Mouse (Mus musculus): ENCODE measurements around the gene Gas2.
A peak's percentile ranks its signal among the peaks of the same experiment; 100 is the strongest.

Gas2 gene

GRCm38 (mm10) chr7:51885345-51885744 is 23.5 kb downstream of the Gas2 start:
- DNase-seq = no peak

GRCm38 (mm10) chr7:51887678-51888567 is 26.1 kb downstream of the Gas2 start:
- no peak for DNase-seq

GRCm38 (mm10) chr7:51889601-51890000 is 27.8 kb downstream of the Gas2 start:
- DNase-seq = no peak

- DNase-seq = no peak
Measured at GRCm38 (mm10) chr7:51892224-51892965, 30.6 kb downstream of the Gas2 start.

GRCm38 (mm10) chr7:51893008-51893407 is 31.2 kb downstream of the Gas2 start:
- DNase-seq = no peak

GRCm38 (mm10) chr7:51894133-51894801 is 32.5 kb downstream of the Gas2 start:
- no peak for DNase-seq

- DNase-seq = no peak
Measured at GRCm38 (mm10) chr7:51894939-51895338, 33.1 kb downstream of the Gas2 start.

- no peak for DNase-seq
Measured at GRCm38 (mm10) chr7:51899066-51899465, 37.3 kb downstream of the Gas2 start.

GRCm38 (mm10) chr7:51913292-51914050 is 51.7 kb downstream of the Gas2 start:
- no peak for DNase-seq

- no peak for DNase-seq
Measured at GRCm38 (mm10) chr7:51914132-51914531, 52.3 kb downstream of the Gas2 start.

GRCm38 (mm10) chr7:51928761-51929519 is 67.1 kb downstream of the Gas2 start:
- DNase-seq = no peak

GRCm38 (mm10) chr7:51931217-51931616 is 69.4 kb downstream of the Gas2 start:
- no peak for DNase-seq

GRCm38 (mm10) chr7:51937337-51937736 is 75.5 kb downstream of the Gas2 start:
- DNase-seq = no peak

- DNase-seq = no peak
Measured at GRCm38 (mm10) chr7:51940461-51940860, 78.6 kb downstream of the Gas2 start.

GRCm38 (mm10) chr7:51955424-51956041 is 93.7 kb downstream of the Gas2 start:
- DNase-seq = no peak

- no peak for DNase-seq
Measured at GRCm38 (mm10) chr7:51957766-51958165, 96.0 kb downstream of the Gas2 start.

- no peak for DNase-seq
Measured at GRCm38 (mm10) chr7:51960698-51961374, 99.0 kb downstream of the Gas2 start.

- no peak for DNase-seq
Measured at GRCm38 (mm10) chr7:51962219-51962952, 100.6 kb downstream of the Gas2 start.

GRCm38 (mm10) chr7:51964681-51965080 is 102.9 kb downstream of the Gas2 start:
- peak; percentile 74 for DNase-seq

- no peak for DNase-seq
Measured at GRCm38 (mm10) chr7:51967581-51967980, 105.8 kb downstream of the Gas2 start.

Measured in right cerebral cortex, adult 18-20 months (tissue).